Mouse (Mus musculus): ENCODE results near the gene Slc22a22. TPM values are rescaled to one million over a fixed set of nuclear protein-coding genes. Genes with fewer than 3 reads are reported as not detected.

Gene Slc22a22
- total and polyA plus RNA-seq, 2 experiments: not detected

DNA sequence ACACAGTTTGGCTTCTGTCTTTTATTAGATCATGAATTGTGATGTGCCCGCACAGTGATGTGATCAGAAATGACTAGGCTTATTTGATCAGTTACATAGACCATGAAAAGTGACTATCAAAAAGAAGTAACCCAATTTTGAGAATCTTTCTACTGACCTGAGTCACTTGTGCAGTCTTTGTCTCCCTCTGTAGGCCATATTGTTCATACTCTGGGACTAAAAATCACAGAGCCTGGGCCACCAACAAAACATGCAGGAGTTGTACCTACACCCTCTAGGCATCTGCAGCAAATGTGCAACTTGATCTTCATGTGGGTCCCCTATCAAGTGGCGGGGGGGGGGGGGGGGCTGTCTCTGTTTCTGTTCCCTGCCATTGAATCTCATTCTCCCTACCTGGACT lies 68.9 kb downstream of the Slc22a22 start:
- H3K4me3 ChIP-seq (ENCODE audit: insufficient read depth, low read depth, low read length): no peak overlapping the region
- no peaks in the 10 kb centered on the region for H3K36me3 ChIP-seq (ENCODE audit: control insufficient read depth, insufficient read depth, low read length)
- TF ChIP-seq CTCF (IDR thresholded peaks at IDR 0.05; ENCODE audit: low read depth, low read length): no peak
- TF ChIP-seq POLR2A (IDR thresholded peaks at IDR 0.05; ENCODE audit: extremely low read depth, insufficient read depth, low read length): no peak
- H3K27ac ChIP-seq (replicated peaks; ENCODE audit: insufficient read depth, low read depth, low read length): no peak overlapping the region
- 50% methylated on average over 2 of the region's 2 CpGs for WGBS
- no peaks in the 10 kb centered on the region for H3K4me1 ChIP-seq (ENCODE audit: control insufficient read depth, insufficient read depth, low read length)
- no peaks in the 10 kb centered on the region for H3K79me2 ChIP-seq (ENCODE audit: control insufficient read depth, insufficient read depth, low read length)
- H3K27me3 ChIP-seq (ENCODE audit: control insufficient read depth, insufficient read depth, low read length): no peaks in the 10 kb centered on the region
- DNase-seq (ENCODE audit: extremely low read depth, low read depth, low spot score): peak; percentile 33
- no peak overlapping the region for H3K9ac ChIP-seq (ENCODE audit: low read depth, low read length)

DNA sequence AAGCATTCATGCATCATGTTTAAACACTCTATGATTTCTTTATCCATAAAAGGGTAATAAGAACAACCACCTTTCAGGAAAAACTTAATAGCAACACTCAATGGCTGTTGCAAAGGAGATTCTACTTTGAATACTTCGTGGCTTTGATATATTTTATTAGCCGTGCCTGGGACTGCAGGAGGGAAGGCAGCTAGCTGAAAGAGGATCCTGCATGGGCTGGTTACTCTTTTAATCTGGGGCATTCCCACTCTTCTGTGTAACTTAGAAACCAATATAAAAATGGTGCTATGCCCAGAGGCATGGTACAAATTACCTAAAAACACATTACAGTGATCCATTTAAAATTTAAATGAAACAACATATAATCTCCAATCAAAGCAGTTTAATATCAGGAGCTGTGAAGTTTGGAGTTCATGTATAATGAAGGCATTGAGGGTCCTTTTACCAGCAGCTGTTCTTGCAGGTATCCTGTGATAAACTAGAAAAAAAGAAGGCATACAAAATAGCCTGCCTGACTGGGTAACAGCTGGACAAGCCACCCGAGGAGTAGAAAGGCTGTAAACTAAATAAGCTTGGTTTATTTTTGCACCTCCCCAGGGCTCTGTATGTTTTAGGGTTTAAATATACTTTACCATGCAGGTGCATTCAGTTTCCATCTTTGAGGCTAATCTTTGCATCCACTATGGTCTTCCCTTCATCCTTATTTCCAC lies 78.8 kb downstream of the Slc22a22 start:
- H3K36me3 ChIP-seq (ENCODE audit: control insufficient read depth, insufficient read depth, low read length): no peaks in the 10 kb centered on the region
- no peak overlapping the region for H3K27ac ChIP-seq (replicated peaks; ENCODE audit: insufficient read depth, low read depth, low read length)
- no peaks in the 10 kb centered on the region for H3K4me1 ChIP-seq (ENCODE audit: control insufficient read depth, insufficient read depth, low read length)
- no peak overlapping the region for H3K9ac ChIP-seq (ENCODE audit: low read depth, low read length)
- WGBS: 67% methylated on average over 3 of the region's 3 CpGs
- no peaks in the 10 kb centered on the region for H3K27me3 ChIP-seq (ENCODE audit: control insufficient read depth, insufficient read depth, low read length)
- no peak for TF ChIP-seq CTCF (IDR thresholded peaks at IDR 0.05; ENCODE audit: low read depth, low read length)
- TF ChIP-seq POLR2A (IDR thresholded peaks at IDR 0.05; ENCODE audit: extremely low read depth, insufficient read depth, low read length): no peak
- no peak overlapping the region for H3K4me3 ChIP-seq (ENCODE audit: insufficient read depth, low read depth, low read length)
- H3K79me2 ChIP-seq (ENCODE audit: control insufficient read depth, insufficient read depth, low read length): no peaks in the 10 kb centered on the region
- DNase-seq (ENCODE audit: extremely low read depth, low read depth, low spot score): no peak

GRCm38 (mm10) chr15:57394053-57394452 lies 83.4 kb downstream of the Slc22a22 start:
- Histone ChIP-seq H3K4me3 (ENCODE audit: insufficient read depth, low read depth, low read length) (no peak overlapping the region), H3K4me1 (ENCODE audit: control insufficient read depth, insufficient read depth, low read length) (no peaks in the 10 kb centered on the region), H3K79me2 (ENCODE audit: control insufficient read depth, insufficient read depth, low read length) (no peaks in the 10 kb centered on the region), H3K27me3 (ENCODE audit: control insufficient read depth, insufficient read depth, low read length) (no peaks in the 10 kb centered on the region), H3K36me3 (ENCODE audit: control insufficient read depth, insufficient read depth, low read length) (no peaks in the 10 kb centered on the region), H3K9ac (ENCODE audit: low read depth, low read length) (no peak overlapping the region), H3K27ac (replicated peaks; ENCODE audit: insufficient read depth, low read depth, low read length) (no peak overlapping the region)
- 70% methylated on average over 4 of the region's 4 CpGs for WGBS
- TF ChIP-seq CTCF (IDR thresholded peaks at IDR 0.05; ENCODE audit: low read depth, low read length) (no peak), POLR2A (IDR thresholded peaks at IDR 0.05; ENCODE audit: extremely low read depth, insufficient read depth, low read length) (no peak)
- no peak for DNase-seq (ENCODE audit: extremely low read depth, low read depth, low spot score)

DNA sequence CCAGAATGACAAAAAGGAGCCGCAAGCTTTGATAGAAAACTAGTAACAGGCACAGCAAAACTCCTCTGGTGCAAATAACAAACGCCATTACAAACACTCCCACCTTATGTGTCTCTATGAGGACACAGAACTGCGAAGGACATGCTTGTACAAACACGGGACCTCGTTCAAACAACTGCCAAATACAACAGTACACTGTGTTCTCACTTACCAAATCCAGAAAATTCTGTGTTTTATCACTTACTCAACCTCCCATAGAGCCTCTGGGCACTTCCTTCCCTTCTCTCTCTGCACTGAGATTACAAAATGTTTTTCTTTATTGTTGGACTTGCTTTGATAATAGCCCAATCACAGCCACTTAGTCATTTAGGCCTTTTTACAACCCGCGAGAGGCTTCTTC lies 97.0 kb downstream of the Slc22a22 start:
- H3K4me3 ChIP-seq (ENCODE audit: insufficient read depth, low read depth, low read length): no peak overlapping the region
- H3K27me3 ChIP-seq (ENCODE audit: control insufficient read depth, insufficient read depth, low read length): no peaks in the 10 kb centered on the region
- no peak for DNase-seq (ENCODE audit: extremely low read depth, low read depth, low spot score)
- no peaks in the 10 kb centered on the region for H3K36me3 ChIP-seq (ENCODE audit: control insufficient read depth, insufficient read depth, low read length)
- whole genome bisulfite sequencing: 70% methylated on average over 7 of the region's 7 CpGs
- TF ChIP-seq CTCF (IDR thresholded peaks at IDR 0.05; ENCODE audit: low read depth, low read length): no peak
- TF ChIP-seq POLR2A (IDR thresholded peaks at IDR 0.05; ENCODE audit: extremely low read depth, insufficient read depth, low read length): no peak
- H3K79me2 ChIP-seq (ENCODE audit: control insufficient read depth, insufficient read depth, low read length): no peaks in the 10 kb centered on the region
- no peak overlapping the region for H3K9ac ChIP-seq (ENCODE audit: low read depth, low read length)
- H3K4me1 ChIP-seq (ENCODE audit: control insufficient read depth, insufficient read depth, low read length): no peaks in the 10 kb centered on the region
- no peak overlapping the region for H3K27ac ChIP-seq (replicated peaks; ENCODE audit: insufficient read depth, low read depth, low read length)

DNA sequence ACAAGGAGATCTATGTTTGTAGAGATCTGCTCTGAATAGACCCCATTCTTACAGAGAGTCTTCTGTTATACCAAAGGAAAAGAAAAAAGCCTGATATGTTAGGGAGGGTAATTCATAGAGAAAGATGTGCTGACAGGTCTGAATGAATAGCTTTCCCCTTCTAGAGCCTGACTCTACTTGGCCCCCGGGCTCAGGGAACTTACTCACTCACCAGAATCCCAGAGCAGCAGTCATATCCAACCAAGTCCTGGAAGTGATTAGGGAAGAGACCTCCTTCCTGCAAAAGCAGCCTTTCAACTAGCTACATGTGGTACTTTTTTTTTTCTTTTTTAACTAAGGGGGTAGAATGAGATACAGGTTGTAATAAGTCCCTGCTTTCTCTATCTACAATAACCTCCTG lies 111.0 kb downstream of the Slc22a22 start:
- no peaks in the 10 kb centered on the region for H3K4me1 ChIP-seq (ENCODE audit: control insufficient read depth, insufficient read depth, low read length)
- H3K27ac ChIP-seq (replicated peaks; ENCODE audit: insufficient read depth, low read depth, low read length): no peak overlapping the region
- H3K4me3 ChIP-seq (ENCODE audit: insufficient read depth, low read depth, low read length): no peak overlapping the region
- 88% methylated on average over 1 of the region's 1 CpGs for WGBS
- TF ChIP-seq CTCF (IDR thresholded peaks at IDR 0.05; ENCODE audit: low read depth, low read length): no peak
- no peak for TF ChIP-seq POLR2A (IDR thresholded peaks at IDR 0.05; ENCODE audit: extremely low read depth, insufficient read depth, low read length)
- no peaks in the 10 kb centered on the region for H3K27me3 ChIP-seq (ENCODE audit: control insufficient read depth, insufficient read depth, low read length)
- H3K9ac ChIP-seq (ENCODE audit: low read depth, low read length): no peak overlapping the region
- H3K79me2 ChIP-seq (ENCODE audit: control insufficient read depth, insufficient read depth, low read length): no peaks in the 10 kb centered on the region
- no peaks in the 10 kb centered on the region for H3K36me3 ChIP-seq (ENCODE audit: control insufficient read depth, insufficient read depth, low read length)
- DNase-seq (ENCODE audit: extremely low read depth, low read depth, low spot score): no peak

- no peaks in the 10 kb centered on the region for H3K27me3 ChIP-seq (ENCODE audit: control insufficient read depth, insufficient read depth, low read length)
- no peak for DNase-seq (ENCODE audit: extremely low read depth, low read depth, low spot score)
- no peaks in the 10 kb centered on the region for H3K4me1 ChIP-seq (ENCODE audit: control insufficient read depth, insufficient read depth, low read length)
- no peak for TF ChIP-seq CTCF (IDR thresholded peaks at IDR 0.05; ENCODE audit: low read depth, low read length)
- TF ChIP-seq POLR2A (IDR thresholded peaks at IDR 0.05; ENCODE audit: extremely low read depth, insufficient read depth, low read length): no peak
- no peaks in the 10 kb centered on the region for H3K79me2 ChIP-seq (ENCODE audit: control insufficient read depth, insufficient read depth, low read length)
- no peak overlapping the region for H3K4me3 ChIP-seq (ENCODE audit: insufficient read depth, low read depth, low read length)
- H3K36me3 ChIP-seq (ENCODE audit: control insufficient read depth, insufficient read depth, low read length): no peaks in the 10 kb centered on the region
- H3K9ac ChIP-seq (ENCODE audit: low read depth, low read length): no peak overlapping the region
- WGBS: 72% methylated on average over 4 of the region's 4 CpGs
- no peak overlapping the region for H3K27ac ChIP-seq (replicated peaks; ENCODE audit: insufficient read depth, low read depth, low read length)
These were observed 122.1 kb downstream of the Slc22a22 start for GRCm38 (mm10) chr15:57355278-57355677.
